Mouse (Mus musculus) cerebellum, postnatal 4 days (tissue): ENCODE measurements around the gene Tmem185a.
A peak's percentile ranks its signal among the peaks of the same experiment; 100 is the strongest.
"Not testable (repeated sequence)": the region's sequence is repeated elsewhere in the genome, so short reads cannot be mapped to it uniquely, and the experiment has no call there.

Experiments used
- DNase-seq, 2 experiments: peaks; one replicate each; pipeline ENCODE4 v3.0.0; 2022; ENCODE audit warnings: low spot score in 2 of 2, mixed read lengths in 1 of 2

Tmem185a gene

GRCm38 (mm10) chrX:70476792-70477776, at the start of gene Tmem185a:
TSS of gene Tmem185a (minus strand) at chrX:70477180.
- DNase-seq = peak; percentile 58 to 79

- not testable (repeated sequence) for DNase-seq
Measured at GRCm38 (mm10) chrX:70514413-70514812, 37.4 kb upstream of the Tmem185a start.

- DNase-seq = not testable (repeated sequence)
Measured at GRCm38 (mm10) chrX:70487328-70487727, 10.3 kb upstream of the Tmem185a start.

DNA sequence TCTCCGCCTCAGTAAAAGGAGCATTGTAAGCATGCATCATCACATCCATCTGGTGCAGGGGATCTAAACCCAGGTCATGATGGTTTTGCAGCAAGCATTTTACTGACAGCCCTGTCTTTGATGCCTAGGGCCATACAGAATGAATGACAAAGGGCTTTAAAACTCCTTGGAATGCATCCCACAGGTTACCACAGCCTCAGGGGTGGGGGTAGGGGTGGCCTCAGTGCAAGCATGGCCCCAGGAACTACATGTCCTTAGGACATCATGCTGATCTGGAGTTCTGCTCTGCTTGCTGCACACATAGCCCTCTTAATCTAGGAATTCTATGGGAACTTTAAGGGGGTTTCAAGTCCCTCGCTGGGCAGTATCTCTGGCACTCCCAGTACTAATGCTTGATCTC, 5.2 kb upstream of the Tmem185a start:
- no peak for DNase-seq

DNA sequence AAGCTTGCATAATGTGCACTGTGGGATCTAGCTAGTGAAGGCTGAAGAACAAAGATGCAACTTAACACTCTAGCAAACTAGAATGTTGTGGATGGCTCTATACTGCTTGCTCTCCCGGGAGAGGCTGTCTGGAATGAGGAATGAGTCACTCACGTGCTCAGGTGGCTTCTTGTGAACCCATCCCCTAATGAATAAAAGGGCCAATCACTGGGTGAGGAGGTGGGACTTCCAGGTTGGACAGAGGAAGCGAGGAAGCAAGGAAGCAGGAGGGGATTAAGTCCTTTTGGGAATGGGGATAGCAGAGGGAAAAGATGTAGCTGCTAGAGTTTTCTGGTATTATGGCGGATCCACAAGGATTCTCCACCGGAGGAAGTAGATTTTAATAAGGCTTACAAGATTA, 1.7 kb upstream of the Tmem185a start:
- DNase-seq = no peak

DNA sequence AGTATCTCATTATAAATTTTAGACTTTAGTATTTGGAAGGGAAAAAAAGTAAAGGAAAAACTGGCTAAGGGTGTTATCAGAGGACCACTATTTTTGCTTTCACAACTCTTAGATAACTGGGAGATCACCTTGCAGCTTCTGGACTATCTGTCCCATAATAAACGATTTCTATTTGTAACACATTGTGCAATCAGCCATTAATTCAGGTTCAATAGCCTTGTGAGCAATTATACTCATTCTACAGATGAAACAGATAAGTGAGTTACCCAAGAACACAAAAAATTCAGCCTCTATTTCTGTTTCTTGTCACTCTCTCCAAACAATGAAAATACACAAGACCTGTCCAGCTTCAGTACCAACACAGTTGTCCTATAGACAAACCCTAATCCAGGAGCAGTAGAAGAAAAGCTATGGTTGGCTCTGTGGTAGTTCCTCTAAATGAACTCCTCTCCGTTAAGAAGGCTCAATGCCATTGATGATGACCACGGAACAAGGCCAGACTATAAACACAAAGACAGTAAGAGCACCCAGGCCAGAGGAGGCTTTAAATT, 1.7 kb downstream of the Tmem185a start:
- DNase-seq = no peak

DNA sequence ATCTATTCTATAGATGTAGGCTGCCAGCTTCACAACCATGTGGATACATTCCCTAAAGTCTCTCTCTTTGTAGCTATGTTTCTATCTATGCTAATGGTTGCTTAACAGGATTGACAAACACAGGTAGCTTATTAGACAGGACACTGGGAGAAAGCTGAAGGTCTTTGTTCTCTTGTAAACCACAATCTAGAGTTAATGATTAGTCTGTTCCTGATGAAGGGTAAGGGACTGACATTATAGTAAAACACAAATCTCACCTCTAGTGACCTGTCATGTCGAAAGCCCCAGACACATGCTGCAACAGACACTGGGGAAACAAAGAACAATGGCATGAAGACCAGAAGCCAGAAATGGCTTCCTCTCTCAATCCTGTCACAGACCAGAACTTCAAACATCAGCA, 10.1 kb downstream of the Tmem185a start:
- no peak for DNase-seq

DNA sequence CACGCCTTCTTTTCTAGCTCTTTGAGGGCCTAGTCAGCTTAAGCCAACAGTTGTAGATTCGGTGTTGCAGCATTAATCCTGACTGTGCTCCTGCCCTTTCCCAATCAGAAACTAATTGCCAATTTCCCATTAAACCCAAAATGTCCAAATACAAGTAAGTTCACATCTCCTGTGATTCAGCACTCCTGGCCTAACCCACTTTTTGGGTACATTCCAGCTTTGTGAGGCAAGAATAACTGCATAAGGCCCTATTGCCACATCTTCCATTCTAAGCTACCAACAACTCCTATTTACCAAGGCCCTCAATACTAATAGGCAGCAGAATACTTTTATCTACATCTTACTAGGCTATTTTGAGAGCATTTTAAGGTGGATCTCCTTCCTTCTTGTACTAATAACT, 11.5 kb downstream of the Tmem185a start:
- DNase-seq = no peak

DNA sequence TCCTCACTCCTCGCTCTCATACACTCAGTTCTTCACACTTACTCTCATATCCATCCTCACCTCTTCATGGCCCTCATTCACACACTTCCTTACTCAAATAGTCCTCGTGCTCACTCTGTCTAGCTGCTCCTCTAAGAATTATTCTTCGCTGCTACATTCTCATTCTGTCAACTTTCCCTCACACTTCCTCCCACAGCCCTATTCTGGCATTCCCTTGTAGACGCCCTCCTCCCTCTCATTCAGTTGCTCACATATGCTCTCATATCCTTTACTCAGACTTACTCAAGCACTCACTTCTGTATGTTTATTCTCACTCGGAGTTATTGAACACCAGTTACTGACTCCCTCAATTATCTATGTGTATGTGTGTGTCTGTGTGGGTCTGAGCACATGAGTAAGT, 13.4 kb downstream of the Tmem185a start:
- no peak for DNase-seq

DNA sequence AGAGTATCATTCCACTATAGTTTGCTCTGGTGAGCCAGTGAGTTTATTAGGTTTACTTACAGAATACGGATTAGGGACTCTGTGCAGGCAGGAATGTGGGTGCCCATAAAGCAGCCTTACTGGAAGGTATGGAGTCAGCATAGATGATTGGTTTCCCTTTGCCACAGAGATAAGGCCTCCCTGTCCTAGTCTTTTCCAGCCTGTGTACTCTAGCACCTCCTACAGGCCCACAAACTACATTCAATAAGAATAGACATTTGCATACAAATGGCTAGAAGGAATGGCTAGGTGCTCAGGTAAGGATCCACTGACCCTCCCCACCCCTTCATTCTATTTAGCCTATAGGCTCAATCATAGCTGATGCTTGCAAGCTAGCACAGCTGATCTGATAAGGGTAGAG, 24.6 kb downstream of the Tmem185a start:
- DNase-seq = not testable (repeated sequence)

- DNase-seq = not testable (repeated sequence)
Measured at GRCm38 (mm10) chrX:70425473-70425872, 51.5 kb downstream of the Tmem185a start.
